Mouse (Mus musculus): ENCODE results near the gene Ccdc181. TPM values are rescaled to one million over a fixed set of nuclear protein-coding genes. Genes with fewer than 3 reads are reported as not detected.

The Ccdc181 gene
- 1 to 10 TPM in 1 of 2 experiments, under 1 TPM in 1; 0.53 to 2.5 TPM for polyA plus RNA-seq (2012; fragmentation: generic; extraction: Trizol)

DNA sequence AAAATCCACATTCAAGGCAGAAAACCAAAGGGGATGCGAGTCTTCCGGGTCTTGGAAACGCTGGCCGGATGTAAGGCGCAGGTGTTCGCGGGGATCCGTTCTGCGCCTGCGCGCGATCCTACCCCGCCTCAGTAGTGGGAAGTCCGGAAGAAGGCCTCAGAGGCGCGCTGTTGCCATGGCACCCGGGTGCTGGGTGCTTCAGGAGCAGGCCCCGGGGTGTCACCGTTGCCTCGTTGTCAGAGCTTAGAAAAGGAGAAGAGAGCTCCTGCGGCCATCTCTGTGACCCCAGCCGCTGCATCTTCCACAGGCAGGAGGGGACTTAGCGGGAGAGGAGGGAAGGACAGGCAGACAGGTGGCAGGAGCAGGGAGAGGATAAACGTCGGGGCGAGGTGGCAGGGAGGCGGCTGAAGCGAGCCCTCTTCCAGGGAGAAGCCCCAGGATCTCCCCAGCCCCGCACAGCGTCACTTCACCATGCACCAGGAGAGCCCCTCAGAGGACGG is at the start of gene Ccdc181:
Gene Ccdc181 (plus strand): TSS at position 131 of the 500 bp plus-strand sequence.

DNA sequence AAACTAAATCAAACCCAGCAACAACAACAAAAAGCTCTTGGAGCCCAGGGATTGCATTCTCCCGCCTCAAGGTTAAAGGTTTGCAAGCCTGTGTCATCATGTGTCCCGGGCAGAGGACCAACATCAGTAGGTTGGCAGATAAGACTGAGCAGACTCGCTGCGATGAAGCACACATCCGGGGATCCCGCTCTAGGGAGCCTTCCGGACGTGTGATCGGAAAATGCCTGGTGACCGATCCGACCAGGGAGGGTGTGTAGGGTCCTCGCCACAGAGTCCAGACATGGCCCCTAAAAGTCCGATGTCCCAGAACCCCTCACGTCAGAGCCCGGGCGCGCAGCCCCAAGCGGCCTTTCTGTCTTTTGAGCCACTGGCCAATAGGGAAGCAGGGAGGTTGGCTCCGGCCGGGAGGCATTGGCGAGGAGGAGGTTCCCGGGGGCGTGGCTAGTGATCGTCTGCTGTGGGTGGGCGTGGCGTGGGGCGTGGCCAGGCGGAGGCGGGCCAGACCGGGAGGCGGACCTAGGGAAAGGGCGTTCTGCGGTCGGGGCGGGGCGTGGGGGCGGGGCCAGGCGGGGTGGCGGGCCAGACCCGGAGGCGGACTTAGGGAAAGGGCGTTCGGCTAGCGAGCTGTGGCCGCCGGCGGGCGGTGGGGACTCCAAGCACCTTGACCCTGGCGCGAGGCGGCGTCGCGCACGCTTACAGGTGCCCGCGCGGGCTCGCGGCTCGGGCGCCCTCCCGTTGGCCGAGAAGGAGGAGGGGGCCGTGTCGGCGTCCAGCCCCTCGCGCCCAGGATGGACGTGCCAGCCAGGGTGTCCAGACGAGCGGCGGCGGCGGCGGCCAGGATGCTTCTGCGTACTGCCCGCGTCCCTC is 26.7 kb upstream of the Ccdc181 start, which contains the start of gene Slc19a2:
Gene Slc19a2 (plus strand): TSS at position 582 of the 867 bp plus-strand sequence.

DNA sequence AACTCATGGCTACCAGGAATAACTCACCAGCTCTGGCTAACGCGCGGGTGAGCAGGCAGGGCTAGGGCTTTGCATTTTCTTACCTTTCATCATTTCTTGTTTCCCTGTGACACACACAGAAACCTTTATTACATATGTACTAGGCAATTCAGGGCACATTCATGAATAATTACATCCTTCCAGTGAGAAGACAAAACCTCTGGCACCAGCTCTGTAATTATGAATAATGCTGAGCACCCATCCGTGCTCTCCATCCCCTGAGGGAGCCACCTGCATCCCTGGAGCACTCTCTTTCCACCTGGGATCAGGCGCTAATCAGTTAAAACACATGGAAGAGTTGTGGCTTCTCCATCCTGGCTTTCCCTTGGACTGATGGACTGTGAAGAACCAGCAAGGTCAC is 28.4 kb downstream of the Ccdc181 start, which contains the start of gene Nme7:
Gene Nme7 (plus strand): TSS at position 301 of the 400 bp plus-strand sequence.

DNA sequence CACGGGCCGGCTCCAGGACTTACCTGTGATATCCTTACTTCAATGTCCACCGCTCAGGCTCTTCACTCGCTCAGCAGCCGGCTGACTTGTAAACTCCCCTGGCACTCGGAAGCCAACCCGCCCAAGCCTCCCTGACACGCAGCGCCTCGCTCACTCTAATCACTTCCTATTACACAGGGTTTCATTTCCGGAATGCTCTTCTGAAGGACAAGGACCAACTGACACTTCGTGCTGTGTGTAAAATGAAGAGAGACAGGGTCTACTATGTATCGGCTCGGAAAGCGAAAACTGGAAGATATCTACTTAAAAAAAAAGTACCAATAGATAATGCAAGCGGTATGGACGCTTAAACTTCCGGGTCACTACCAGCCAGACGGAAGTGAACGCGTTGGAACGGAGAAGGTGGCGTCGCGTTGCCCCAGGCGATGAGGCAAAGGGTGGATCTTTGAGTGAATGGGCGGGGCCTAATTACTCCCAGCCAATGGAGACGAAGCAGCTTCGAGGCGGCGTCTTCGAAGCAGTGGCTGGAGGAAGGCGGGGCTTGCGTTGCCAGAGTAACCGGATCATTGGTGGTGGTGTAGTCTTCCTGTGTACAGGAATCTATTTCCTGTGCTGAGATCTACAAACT is 31.9 kb downstream of the Ccdc181 start, which contains the start of gene Blzf1:
Gene Blzf1 (minus strand): TSS at position 366 of the 628 bp plus-strand sequence.

Other genes with a start within 250 kb of the Ccdc181 start
- not detected for gene Sele, start 227.4 kb upstream of the Ccdc181 start, polyA plus RNA-seq (2012; fragmentation: generic; extraction: Trizol)
- gene Sell, start 213.6 kb upstream of the Ccdc181 start, polyA plus RNA-seq (2012; fragmentation: generic; extraction: Trizol), result not detected
- 1 to 10 TPM in 1 of 2 experiments, under 1 TPM in 1; 0.46 to 2.9 TPM for gene Selp, start 160.3 kb upstream of the Ccdc181 start, polyA plus RNA-seq (2012; fragmentation: generic; extraction: Trizol)
- under 1 TPM in 1 of 2 experiments, not detected in 1; 0.01 TPM for gene F5, start 123.7 kb upstream of the Ccdc181 start, polyA plus RNA-seq (2012; fragmentation: generic; extraction: Trizol)
- gene Slc19a2, start 26.5 kb upstream of the Ccdc181 start, polyA plus RNA-seq (2012; fragmentation: generic; extraction: Trizol), result 1 to 10 TPM; 1.7 to 5.5 TPM
- 10 to 100 TPM; 10.4 to 32.3 TPM for gene Nme7, start 28.5 kb downstream of the Ccdc181 start, polyA plus RNA-seq (2012; fragmentation: generic; extraction: Trizol)
- 1 to 10 TPM in 1 of 2 experiments, under 1 TPM in 1; 0.61 to 4.4 TPM for gene Blzf1, start 31.9 kb downstream of the Ccdc181 start, polyA plus RNA-seq (2012; fragmentation: generic; extraction: Trizol)
- 100 to 1,000 TPM in 1 of 2 experiments, 1 to 10 TPM in 1; 5.9 to 105 TPM for gene Atp1b1, start 182.8 kb downstream of the Ccdc181 start, polyA plus RNA-seq (2012; fragmentation: generic; extraction: Trizol)

Data from C3H10T1/2 (cell line).